Mouse (Mus musculus) thymus, adult 2 months (tissue): Measurements from ENCODE around the gene Tmem235. TPM values are rescaled to one million over a fixed set of nuclear protein-coding genes. Genes with fewer than 3 reads are reported as not detected.
A peak's percentile ranks its signal among the peaks of the same experiment; 100 is the strongest.

Experiments used
- DNase-seq: peaks from one replicate; pipeline ENCODE4 v3.0.0; 2021
- H3K27ac ChIP-seq: fragments of 200-500 bp; 2 replicates; pipeline ENCODE4 v1.5.1; 2012; ENCODE audit warnings: low read length, control low read depth; ENCODE audit not compliant: control insufficient read depth, insufficient read depth
- H3K27me3 ChIP-seq: fragments of 200-500 bp; 2 replicates; pipeline ENCODE4 v1.6.1; 2012; ENCODE audit warnings: mild to moderate bottlenecking, low read length, moderate library complexity, mixed read lengths; ENCODE audit not compliant: control insufficient read depth, insufficient read depth
- H3K36me3 ChIP-seq: fragments of 200-500 bp; 2 replicates; pipeline ENCODE4 v1.6.1; 2012; ENCODE audit warnings: mild to moderate bottlenecking, low read length, moderate library complexity; ENCODE audit not compliant: control insufficient read depth, insufficient read depth
- H3K4me1 ChIP-seq: fragments of 200-500 bp; replicated peaks from 2 replicates; pipeline ENCODE4 v1.6.1; 2012; ENCODE audit warnings: low read length; ENCODE audit not compliant: control insufficient read depth, insufficient read depth
- H3K4me3 ChIP-seq: fragments of 200-500 bp; 2 replicates; pipeline ENCODE4 v1.5.1; 2012; ENCODE audit warnings: mild to moderate bottlenecking, low read length, control low read depth, moderate library complexity; ENCODE audit not compliant: control insufficient read depth, insufficient read depth
- CTCF ChIP-seq: fragments of 200-500 bp; IDR thresholded peaks from 2 replicates; pipeline ENCODE4 v1.5.1; 2012; ENCODE audit warnings: mild to moderate bottlenecking, control low read depth, low read length, moderate library complexity, borderline replicate concordance; ENCODE audit not compliant: control insufficient read depth, poor library complexity, insufficient read depth; ENCODE audit errors: extremely low read depth
- POLR2A ChIP-seq: fragments of 200-500 bp; IDR thresholded peaks from 2 replicates; pipeline ENCODE4 v1.6.1; 2012; ENCODE audit warnings: mild to moderate bottlenecking, low read length, control low read depth, moderate library complexity; ENCODE audit not compliant: control insufficient read depth, poor library complexity, insufficient read depth; ENCODE audit errors: extremely low read depth
- WGBS: fragments of 180-500 bp; shearing (Covaris S2); methylation state at CpG from one replicate; pipeline ENCODE4 v1.1.7; 2018; 5-methylcytosine and 5-hydroxymethylcytosine counted together
- polyA plus RNA-seq: library from polyadenylated mRNA; depleted of rRNA; stranded (reverse); fragments of >200 nt; gene quantifications from 2 replicates; pipeline ENCODE4 v1.2.3, GENCODE M21; 2012

Gene Tmem235
- polyA plus RNA-seq, 1 experiment = 0.05 TPM

GRCm38 (mm10) chr11:117874419-117874818 is 13.9 kb downstream of the Tmem235 start:
- Histone ChIP-seq H3K4me1 (peaks cover 74% of the 10 kb centered on the region), H3K4me3 (no peak overlapping the region), H3K27me3 (no peaks in the 10 kb centered on the region), H3K36me3 (no peaks in the 10 kb centered on the region), H3K27ac (no peak overlapping the region)
- peak; percentile 54 for DNase-seq
- TF ChIP-seq POLR2A = no peak
- no peak for TF ChIP-seq CTCF
- 63% methylated on average over 4 of the region's 4 CpGs for WGBS

DNA sequence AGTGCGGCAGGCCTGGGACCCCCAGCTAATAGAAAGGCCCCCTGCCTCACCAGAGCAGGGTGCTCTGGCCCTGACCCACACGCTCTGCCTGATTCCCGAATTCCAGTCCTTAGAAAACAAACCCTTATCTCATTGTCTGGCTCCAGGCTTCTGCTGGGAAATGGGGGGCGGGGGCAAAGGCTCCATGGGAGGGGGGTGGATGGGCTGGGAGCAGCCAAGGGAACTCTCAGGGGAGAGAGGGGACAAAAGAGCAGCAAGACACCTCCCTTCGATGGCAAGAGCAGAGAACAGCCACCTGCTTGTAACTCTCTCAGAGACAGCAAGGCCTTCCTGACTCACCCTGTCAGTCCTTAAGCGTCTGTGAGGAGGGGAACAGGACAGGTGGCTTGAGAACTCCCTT is 15.1 kb downstream of the Tmem235 start:
- WGBS = 65% methylated on average over 6 of the region's 6 CpGs
- no peak for TF ChIP-seq POLR2A
- TF ChIP-seq CTCF = no peak
- DNase-seq = peak; percentile 36
- H3K27me3 ChIP-seq = no peaks in the 10 kb centered on the region
- H3K36me3 ChIP-seq = no peaks in the 10 kb centered on the region
- peaks cover 83% of the 10 kb centered on the region for H3K4me1 ChIP-seq
- no peak overlapping the region for H3K4me3 ChIP-seq
- 0 out of 2 replicates have a peak overlapping the region, but pooled peaks have one; percentile 13 for H3K27ac ChIP-seq

- TF ChIP-seq POLR2A = no peak
- TF ChIP-seq CTCF = no peak
- Histone ChIP-seq H3K4me3 (peak overlapping the region; percentile 7; the same call in 1 of the 2 replicates), H3K27me3 (no peaks in the 10 kb centered on the region), H3K4me1 (peaks cover 89% of the 10 kb centered on the region), H3K36me3 (no peaks in the 10 kb centered on the region), H3K27ac (peak overlapping the region; percentile 60)
- 6% methylated on average over 13 of the region's 13 CpGs for WGBS
- peak; percentile 63 for DNase-seq
These were observed 17.6 kb downstream of the Tmem235 start for GRCm38 (mm10) chr11:117877917-117878745.

- 5% methylated on average over 8 of the region's 8 CpGs for WGBS
- Histone ChIP-seq H3K27ac (peak overlapping the region; percentile 60), H3K4me3 (peak overlapping the region; percentile 14; the same call in 1 of the 2 replicates), H3K27me3 (no peaks in the 10 kb centered on the region), H3K36me3 (no peaks in the 10 kb centered on the region), H3K4me1 (peaks cover 87% of the 10 kb centered on the region)
- no peak for DNase-seq
- TF ChIP-seq CTCF = no peak
- TF ChIP-seq POLR2A = no peak
These were observed 18.3 kb downstream of the Tmem235 start for GRCm38 (mm10) chr11:117878892-117879291.

DNA sequence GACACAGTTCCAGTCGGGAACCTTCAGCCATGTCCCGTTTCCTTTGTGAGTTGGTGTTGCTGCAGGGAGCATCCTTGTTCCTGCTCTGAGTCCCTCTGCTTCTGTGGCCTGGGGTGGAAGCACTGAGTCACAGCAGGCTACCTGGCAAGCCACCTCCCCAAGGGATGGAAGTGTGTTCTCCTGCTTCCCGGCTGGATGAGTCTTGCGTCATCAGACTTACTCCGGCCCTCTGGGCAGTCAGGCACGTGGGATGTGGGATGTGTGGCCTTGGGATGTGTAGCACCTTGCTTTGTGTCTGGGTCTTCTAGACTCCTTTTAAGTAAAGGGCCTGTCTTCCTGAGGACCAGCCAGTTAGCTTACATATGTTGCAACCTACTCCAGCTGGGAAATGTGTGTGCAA is 19.1 kb downstream of the Tmem235 start:
- Histone ChIP-seq H3K4me1 (peaks cover 84% of the 10 kb centered on the region), H3K27ac (peak overlapping the region; percentile 60; the same call in 1 of the 2 replicates), H3K4me3 (no peak overlapping the region), H3K36me3 (no peaks in the 10 kb centered on the region), H3K27me3 (no peaks in the 10 kb centered on the region)
- DNase-seq = no peak
- TF ChIP-seq CTCF (no peak), POLR2A (no peak)
- 92% methylated on average over 6 of the region's 6 CpGs for WGBS

GRCm38 (mm10) chr11:117880336-117880976 is 19.9 kb downstream of the Tmem235 start:
- no peaks in the 10 kb centered on the region for H3K27me3 ChIP-seq
- no peak for DNase-seq

More at GRCm38 (mm10) chr11:117880336-117880976, 19.9 kb downstream of the Tmem235 start:
- TF ChIP-seq CTCF = no peak
- TF ChIP-seq POLR2A = no peak
- H3K4me3 ChIP-seq = no peak overlapping the region
- no peaks in the 10 kb centered on the region for H3K36me3 ChIP-seq
- H3K4me1 ChIP-seq = peaks cover 77% of the 10 kb centered on the region
- no peak overlapping the region for H3K27ac ChIP-seq
- WGBS = 94% methylated on average over 9 of the region's 9 CpGs
